Mouse (Mus musculus) cerebellum, postnatal 10 days (tissue): ENCODE data around the gene Gcfc2.

Experiments
- DNase-seq, 2 experiments: peaks; one replicate each; pipeline ENCODE4 v3.0.0; 2021; ENCODE audit warnings: mixed read lengths in 2 of 2

Gcfc2 gene

DNA sequence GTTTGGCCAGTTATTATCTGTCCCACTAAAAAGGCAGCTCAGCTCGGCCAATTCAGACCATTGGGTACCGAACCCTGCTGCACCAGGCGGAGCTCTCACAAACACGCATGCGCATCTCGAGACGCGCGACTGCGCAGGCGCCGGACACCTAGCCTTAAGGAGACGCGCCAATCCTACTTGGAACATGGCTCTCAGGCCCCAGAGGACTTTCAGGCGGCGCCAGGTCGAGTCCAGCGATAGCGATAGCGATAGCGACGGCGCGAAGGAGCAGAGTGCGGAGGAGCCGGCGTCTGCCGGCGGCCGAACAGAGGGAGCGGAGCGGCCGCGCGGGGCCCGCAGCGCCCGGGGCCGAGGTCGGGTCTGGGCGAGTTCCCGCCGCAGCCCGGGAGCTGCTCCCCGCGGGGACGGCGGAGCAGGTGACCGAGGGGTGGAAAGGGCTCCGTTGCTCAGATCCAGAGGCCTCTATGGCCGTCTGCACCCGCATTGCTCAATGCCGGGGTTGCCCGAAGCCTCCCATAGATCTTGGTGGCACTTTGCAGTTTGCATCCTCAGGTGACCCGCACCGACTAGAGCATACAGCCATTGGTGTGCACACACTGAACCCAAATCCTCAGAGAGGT, at the start of gene Gcfc2:
TSS of gene Gcfc2 (plus strand) at position 147 of the 620 bp plus-strand sequence.
- peak; percentile 97 to 99 for DNase-seq

DNA sequence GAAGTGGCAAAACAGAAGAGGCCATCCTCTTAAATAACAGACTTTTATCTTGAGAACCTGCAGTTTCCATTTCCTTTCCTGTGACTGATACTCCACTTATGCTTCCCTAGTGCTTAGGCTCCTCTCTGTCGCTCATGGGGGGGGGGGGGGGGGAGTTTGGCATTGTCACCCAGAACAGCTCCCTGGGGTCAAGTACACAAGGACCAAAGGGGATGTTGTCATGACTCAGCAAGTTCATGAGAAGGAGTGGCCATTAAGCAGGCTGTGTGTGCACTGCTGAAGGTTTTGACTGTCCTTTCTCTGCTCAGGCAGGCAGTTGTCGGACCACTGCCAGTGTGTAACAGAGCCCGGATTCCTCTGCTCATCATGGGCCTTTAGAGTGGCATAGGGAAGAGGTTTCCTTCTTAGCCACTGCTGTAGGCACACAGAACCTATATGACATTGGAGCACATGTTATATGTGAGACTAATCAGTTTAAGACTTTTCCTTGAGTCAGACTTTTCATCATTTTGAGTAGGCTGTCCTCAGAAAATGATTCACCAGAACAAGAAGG, 27.7 kb upstream of the Gcfc2 start:
- DNase-seq = no peak

DNA sequence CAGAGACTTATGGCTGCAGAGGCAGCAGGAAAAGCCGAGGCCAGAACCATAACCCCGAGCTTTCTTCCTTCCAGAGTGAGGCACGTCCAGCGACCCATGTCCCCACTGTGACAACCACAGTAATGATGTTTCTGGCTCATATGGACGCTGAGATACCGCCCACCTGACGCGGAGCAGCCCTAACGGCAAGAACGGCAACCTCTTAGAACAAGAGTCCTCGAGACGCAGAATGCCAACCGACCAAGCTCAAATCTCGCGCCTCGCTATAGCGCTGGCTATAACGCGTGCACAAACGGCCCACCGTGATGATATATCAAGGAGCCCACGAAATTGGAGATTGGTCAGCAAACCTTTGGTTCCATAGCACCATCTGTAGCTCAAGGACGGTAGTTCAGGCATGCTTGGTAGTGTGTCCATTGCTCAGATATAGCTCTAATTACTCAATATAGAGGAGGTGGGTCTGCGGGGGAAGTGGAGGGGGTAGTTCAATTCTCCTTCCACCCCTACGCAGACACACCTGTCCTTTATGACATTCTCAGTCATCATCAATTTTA, 13.1 kb upstream of the Gcfc2 start:
- DNase-seq = no peak

DNA sequence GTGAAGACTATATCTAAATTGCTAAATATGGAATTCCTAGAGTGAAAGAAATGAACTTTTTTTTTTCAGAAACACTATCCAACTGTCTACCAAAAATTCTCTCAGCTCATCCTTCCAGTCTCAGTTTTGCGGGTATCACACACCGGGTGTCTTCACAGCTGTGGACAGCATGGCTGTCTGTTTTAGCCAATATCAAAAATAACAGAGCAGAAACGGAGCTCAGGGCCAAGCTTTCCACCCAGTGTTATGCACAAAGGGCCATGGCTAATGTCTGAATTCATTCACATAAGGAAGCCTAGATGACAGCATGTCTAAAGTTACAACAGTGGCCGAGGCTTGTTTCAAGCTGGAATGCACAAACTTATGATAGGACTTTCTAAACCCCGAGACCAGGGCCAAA, 12.2 kb upstream of the Gcfc2 start:
- no peak for DNase-seq

DNA sequence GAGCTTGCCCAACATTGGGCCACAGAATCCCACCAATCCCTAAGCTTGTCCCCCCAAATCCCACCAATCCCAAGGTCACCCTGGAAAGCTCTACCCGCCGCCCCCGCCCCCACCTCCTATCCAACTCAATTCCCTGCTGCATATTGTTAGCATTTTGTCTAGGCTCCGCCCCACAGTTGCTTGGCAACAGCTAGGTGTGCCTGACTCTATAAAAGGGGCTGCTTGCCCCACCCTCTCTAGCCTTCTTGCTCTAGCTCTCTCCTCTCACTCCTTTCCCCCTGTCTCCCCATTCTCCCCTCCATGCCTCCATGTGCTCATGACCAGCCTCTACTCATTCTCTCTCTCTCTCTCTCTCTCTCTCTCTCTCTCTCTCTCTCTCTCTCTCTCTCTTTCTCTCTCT, 11.8 kb upstream of the Gcfc2 start:
- peak in 1 of 2 experiments; percentile 10 for DNase-seq

DNA sequence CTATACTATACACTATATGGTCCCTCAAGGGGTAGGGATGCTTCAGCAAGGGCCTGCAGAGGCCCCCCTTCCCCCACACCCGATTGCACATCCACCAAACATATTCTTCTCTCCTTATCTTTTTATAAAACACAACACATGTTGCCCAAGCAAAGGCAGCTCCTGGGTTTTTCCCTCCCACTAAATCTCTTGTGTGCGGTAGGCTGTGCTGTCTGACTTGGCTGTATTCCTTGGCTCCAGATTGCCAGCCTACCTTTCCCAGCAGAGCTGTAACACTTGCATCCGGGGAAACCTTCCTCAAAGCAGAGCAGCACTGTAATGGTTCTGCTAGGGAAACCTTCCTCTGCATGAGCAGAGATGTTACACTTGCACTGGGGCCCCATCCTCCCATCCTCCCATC, 11.3 kb upstream of the Gcfc2 start:
- DNase-seq = peak; percentile 39 to 51

DNA sequence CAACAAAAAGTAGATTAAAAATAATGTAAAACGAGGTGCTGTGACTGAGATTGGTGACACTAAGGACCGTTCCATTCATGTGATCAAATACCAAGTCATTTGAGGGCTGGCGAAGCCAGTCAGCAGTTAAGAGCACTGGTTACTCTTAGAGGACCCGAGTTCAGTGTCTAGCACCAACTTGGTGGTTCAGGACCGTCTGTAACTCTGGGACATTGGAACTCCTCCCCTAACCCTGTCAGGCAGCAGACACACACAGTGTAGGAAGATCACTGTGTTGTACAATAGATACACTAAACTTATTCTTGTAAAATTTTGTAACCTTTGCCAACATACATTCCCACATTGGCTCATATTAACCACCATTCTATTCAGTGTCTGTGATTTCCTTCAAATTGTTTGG, 835 bp downstream of the Gcfc2 start:
- peak in 1 of 2 experiments; percentile 11 for DNase-seq

DNA sequence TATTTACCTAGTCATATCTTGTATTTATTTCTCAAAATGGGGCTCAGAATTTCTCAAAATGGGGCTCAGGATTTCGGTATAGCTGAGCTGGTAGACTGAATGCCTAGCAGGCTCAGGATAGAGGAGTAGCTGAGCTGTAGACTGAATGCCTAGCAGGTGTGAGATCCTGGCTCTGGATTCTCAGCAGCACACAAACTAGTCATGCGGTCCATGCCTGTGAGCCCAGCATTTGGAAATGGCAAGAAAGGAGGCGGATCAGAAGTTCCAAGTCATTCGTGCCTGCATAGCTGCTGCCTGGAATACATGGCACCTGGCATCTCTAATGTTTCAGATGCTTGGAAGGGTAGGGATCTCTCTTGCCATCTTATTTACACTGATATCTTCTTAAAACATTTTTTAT, 5.9 kb downstream of the Gcfc2 start:
- DNase-seq = no peak

DNA sequence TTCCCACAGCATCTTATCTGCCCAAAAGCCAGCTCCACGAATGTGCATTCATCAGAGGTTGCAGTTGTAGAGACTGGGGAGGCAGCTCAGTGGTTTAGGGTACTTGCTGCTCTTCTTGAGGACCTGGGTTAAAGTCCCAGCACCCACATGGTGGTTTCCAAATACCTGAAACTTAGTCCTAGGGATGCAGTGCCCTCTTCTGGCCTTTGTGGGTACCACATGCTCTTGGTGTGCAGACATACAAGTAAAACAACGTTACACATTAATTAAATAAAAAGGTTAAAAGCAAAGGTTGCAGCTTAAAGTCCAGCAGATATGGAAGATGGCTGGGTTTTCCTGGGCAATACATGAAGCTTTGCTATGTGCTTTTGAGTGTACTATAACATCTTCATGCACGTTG, 9.8 kb downstream of the Gcfc2 start:
- DNase-seq = peak in 1 of 2 experiments; percentile 15

DNA sequence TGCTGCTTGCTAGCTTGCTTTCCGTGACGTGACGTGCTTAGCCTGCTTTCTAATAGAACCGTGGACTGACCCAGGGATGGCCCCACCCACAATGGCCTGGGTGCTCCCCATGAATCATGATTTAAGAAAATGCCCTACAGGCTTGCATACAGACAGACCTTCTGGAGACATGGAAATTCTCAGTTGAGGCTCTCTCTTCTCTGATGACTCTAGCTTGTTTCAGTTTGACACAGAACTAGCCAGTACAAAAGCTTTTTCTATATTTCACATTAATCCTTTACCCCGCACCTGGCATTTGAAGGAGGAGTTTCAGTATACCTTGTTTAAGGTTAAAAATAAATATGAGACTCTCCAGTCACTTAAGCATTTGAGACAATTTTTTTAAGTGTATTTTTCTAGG, 18.2 kb downstream of the Gcfc2 start:
- DNase-seq = no peak

DNA sequence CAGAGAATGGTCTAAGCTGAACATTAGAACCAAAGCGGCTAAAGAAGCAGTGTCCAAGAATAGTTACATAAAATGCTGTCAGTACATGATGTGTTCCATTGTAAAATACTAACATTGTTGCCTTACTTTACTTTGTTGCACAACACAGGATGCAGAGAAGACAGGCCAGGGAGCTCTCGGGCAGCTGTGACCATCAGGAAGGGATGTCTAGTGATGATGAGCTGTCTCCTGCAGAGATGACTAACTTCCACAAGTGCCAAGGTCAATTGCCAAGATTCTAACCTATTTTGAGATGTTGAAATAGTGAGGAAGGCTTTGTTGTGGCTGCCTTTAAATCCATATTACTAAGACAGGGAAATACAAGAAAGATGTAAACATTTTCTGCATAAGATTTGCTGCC, 19.8 kb downstream of the Gcfc2 start:
- DNase-seq = no peak

DNA sequence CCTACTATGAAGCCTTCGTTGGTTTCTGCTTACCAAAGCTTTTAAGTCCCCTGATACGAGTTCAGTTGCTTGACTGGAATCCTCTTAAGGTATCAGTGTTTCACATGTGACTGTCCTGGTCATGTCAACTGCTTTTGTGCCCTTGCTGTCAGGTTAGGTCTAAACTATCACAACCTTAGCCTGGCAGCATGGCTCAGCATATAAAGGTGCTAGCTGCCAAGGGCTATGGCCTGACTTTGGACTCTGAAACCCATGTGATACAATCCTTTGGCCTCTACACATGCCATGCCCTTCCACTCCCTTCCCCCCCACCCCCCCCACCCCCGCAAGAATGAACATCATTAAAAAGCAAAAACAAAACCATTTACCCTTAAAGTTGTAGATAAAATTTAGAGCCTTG, 21.0 kb downstream of the Gcfc2 start:
- no peak for DNase-seq

DNA sequence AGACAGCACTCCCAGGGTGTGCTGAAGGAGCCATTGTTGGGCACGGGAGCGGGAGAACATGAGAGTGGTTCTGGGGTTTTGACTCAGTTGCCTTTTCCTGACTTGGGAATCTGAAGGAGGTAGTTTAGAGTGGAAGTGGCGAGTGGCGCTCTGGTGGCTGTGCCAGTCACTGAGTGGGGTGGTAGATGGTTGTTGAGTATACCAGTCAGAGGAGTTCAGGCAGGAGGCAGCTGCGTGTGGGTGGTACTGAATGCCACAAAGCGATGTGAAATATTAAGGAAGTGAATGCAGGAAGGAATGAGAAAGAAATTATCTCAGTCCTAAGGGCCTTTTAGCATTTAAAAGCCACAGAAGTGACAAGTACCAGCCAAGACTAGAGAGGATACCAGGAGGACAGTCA, 23.4 kb downstream of the Gcfc2 start:
- no peak for DNase-seq

DNA sequence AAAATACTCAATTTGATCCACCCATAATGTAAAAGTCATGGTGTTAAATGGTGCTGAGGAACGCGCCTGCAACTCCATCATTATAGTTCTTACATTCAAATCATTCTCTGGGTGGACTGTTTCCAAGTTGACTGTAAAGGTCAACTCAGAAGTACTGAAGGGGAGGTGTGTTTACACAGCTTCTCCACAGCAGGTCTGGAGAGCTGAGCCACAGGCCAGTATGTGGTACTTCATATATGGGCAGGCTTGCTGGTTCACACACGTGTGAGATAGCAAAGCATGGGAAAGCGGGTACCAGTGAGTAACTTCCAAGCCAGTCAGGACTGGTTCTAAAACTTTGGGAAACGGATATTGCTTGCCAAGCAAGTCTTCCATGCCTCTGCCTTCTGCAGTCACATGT, 31.7 kb downstream of the Gcfc2 start:
- no peak for DNase-seq

DNA sequence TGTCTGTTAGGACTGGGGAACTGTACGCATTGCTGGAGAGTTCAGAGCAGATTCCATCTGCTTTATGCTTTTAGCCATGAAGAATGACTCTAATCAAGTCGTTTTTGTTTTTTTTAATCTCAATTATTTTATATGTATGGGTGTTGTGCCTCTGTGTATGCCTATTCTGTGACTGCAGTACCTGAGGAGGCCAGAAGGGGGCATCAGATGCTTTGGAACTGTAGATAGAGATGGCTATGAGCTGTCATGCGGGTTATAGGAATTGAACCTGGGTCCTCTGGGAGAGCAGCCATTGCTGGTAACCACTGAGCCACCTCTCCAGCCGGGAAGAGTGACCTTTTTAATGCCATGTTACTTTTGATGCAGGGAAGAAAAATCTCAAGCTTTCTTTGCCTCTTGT, 32.9 kb downstream of the Gcfc2 start:
- DNase-seq = peak; percentile 30 to 39

DNA sequence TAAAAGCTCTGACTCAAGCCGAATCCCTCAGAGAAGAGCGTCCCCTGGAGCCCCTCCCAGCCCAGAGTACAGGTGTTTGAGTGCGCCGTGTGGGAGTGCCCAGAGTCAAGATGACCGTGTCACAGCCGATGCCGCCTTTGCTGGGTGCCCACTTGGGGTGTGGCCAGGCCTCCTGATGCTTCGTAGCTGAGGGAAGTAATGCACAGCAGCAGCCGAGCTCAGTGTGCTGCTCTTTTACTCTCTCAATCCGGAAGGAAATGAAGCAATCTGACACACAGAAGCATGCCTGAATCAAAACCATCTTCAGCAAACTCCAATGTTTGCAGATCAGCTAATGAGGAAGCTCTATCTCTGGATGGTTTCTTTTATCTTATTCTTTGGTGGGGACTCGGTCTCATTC, 34.5 kb downstream of the Gcfc2 start:
- no peak for DNase-seq

DNA sequence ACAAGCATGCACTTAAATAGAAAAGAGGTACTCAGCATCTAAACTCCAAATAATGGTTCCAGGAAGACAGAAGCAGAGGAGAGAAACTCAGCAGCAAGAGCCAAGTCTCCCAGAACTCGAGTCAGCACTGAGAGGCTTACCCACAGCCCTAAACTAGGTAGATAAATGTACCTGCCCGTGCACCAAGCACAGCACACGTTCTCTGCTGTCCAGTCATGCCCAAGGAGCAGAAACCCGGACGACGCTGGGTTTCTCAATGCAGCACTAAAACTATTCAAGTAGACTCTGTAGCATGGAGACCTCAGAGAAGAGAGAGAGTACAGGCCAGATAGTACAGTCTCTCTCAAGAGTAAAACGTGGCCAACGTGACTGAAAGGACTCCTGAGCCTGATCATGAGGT, 36.4 kb downstream of the Gcfc2 start:
- DNase-seq = no peak

DNA sequence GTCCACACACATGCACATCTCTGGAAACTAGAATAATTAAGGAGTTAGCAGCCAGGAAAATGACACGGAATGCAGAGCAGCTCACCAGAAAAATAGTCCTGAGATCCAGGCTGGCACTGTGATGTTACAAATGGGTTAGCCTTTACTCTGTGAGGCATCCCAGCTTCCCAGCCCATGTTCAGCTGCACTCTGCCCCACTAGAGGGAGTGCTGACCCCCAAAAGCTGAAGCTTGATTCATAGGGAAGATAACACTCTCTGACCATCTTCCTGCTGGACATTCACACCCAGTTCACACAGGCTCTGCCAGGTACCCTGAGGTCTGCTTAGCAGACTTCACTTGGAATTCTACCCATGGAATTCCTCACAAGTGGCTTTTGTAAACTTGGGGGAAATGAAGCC, 36.8 kb downstream of the Gcfc2 start:
- DNase-seq = peak in 1 of 2 experiments; percentile 10

DNA sequence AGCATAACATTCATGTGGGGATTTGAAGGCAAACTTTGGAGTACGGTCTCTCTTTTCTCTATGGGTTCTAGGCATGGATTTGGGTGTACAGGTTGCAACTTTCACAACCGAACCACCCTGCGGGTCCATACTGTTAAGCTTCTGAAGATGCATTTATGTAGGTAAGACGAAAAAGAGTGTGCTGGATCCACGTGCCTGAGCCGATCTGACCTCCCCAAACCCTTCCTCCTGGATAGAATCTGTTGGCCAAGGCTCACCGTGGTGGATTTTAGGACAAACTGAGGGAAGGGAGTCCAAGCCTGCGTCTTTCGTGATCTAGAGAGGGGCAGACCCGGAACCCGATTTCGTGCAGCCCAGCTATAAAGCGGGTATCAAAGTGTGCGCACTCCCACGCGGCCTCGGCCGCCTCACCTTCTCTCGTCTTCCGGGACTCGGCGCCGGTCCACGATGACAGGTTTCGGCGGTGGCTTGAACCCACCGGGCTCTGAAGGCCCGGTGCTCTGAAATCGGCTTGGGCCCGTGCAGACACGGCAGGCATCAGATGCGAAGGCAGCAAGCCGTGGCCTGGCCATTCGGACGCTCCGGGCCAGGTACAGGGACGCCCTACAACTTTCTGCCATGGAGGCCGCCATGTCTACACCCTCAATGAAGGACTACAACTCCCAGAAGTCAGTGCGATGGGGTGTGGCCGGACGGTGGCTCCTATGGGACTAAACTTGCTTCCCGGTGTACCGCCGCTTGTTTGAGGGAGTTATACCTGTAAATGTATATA, 42.0 kb downstream of the Gcfc2 start, which contains the start of gene Mrpl19:
TSS of gene Mrpl19 (minus strand) at position 663 of the 772 bp plus-strand sequence.
- DNase-seq = peak; percentile 95 to 96

DNA sequence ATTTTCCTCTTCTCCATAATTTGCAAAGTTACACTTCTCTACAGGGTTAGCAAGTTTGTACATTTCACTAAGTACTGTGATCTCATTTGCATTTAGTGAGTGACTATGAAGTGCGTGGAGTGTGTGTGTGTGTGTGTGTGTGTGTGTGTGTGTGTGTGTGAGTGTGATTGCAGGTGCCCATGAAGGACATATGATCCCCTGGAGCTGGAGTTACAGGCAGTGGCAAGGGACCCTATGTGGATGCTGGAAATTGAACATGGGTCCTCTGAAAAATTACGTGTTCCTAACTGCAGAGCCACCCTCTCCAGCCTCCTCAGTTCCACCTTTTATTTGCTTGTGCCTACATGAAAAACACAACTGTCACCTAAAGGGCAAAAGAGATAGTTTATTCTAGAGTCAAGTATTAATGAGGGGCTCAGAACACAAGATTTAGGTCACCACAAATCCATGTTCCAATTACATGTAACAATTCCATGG, 42.6 kb downstream of the Gcfc2 start:
- DNase-seq = peak in 1 of 2 experiments; percentile 25

DNA sequence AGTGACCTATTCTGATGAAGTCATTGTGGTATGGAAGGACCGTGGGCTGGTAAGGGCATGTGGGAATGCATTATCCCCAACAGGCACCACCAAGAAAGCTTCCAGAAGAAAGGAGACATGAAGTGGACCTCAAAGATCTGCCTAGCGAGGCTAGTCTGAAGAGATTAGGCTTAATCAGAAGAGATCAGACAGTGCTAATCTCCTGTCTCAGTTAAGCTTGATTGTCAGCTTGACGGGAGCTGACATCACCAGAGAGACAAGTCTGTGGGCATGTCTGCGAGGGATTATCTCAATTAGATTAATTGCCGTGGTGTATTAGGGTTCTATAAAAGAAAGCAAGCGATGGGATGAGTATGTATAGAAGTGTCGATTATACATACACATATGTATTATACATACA, 47.7 kb downstream of the Gcfc2 start:
- DNase-seq = no peak

DNA sequence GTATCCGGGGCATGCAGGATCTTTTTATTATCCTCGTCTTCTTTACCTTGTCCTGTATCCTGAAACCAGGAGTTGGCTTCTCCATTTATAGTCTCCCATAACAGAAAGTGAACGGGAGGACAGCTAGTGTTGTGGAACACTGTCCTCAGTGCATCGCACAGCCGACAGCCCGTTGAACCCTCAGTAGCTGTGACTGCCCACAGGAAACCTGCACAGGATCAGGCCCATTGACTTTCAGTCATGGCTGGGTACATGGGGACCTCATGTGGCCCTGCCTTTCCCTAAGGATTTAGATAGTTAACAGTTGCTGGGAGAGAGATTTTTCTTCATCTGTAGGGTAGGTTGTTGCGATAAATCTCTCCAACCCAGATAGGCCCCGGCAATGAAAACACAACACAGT, 49.1 kb downstream of the Gcfc2 start:
- no peak for DNase-seq

DNA sequence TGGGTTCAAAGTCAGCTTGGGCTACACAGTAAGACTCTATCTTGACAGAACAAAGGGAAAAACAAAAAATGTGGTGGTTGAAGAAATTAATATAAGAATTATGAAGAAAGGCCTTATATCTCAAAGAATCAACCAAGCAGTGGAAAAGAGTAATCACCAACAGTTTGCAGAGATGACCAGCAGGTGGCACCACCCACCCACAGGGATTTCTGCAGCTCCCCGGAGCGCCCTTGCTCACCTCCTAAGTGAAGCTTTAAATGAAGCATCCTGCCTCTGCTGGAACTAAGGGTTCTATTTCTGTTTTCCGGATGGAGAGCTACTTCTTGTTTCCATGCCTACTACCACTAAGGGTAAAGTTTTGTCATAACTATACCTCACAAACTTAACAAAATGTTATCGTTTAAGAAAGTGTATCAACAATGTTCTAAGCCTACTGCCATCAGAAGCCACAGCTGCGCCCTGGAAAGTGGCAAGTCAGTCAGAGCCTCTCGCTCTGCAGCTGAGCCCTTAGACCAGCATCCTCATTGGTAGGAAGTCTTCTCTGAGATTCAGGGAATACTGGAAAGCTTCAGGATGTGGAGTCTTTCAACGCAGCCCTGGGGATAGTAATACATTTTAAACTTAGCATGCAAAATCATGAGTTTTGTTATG, 52.6 kb downstream of the Gcfc2 start:
- DNase-seq = peak; percentile 84 to 88
